Mouse (Mus musculus): ENCODE data around the gene Lhx2.

Gene Lhx2

DNA sequence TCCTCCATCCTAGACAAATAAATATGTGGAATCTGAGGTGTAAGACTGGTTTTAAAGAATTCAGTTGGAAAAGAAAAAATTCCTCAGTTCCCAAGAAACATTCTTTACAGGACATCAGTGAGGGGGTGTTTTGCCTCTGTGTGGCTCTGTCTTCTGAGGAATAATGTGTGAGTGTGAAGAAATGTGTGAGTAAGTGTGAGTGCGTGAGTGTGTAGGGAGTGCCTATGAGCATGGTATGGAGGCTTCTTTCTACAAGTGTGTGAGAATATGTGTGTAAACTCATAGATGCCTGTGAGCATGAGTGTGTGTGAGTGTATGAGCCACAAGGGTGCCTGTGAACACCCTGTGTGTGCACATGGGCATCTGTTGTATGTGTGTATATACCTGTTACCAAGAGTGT is 63.5 kb downstream of the Lhx2 start:
- no peak for DNase-seq (ENCODE audit: low read depth, low spot score)
- Histone ChIP-seq H3K36me3 (ENCODE audit: control insufficient read depth, insufficient read depth, low read length, poor library complexity, severe bottlenecking) (no peaks in the 10 kb centered on the region), H3K27me3 (ENCODE audit: control insufficient read depth, insufficient read depth, low read length, poor library complexity, severe bottlenecking) (no peaks in the 10 kb centered on the region)

DNA sequence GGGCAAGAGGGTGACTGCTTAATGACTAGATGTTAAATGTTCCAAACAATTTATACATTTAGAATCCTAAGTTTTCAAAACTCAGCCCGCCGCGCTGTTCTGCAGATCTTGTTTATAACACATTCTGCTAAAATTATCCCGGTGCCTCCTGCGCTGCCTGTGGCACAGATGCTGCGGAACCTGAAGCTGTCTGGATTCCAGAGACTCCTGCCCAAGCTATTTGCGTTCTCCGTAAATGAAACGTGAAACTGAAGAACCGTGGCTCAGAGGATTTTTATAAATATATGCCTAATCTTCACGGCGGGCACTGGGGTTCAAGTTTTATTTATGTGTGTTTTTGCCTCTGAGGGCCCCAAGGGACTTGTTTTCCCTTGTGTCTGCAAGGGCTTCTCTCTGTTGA is 64.2 kb downstream of the Lhx2 start:
- H3K36me3 ChIP-seq (ENCODE audit: control insufficient read depth, insufficient read depth, low read length, poor library complexity, severe bottlenecking) = no peaks in the 10 kb centered on the region
- no peak for DNase-seq (ENCODE audit: low read depth, low spot score)
- H3K27me3 ChIP-seq (ENCODE audit: control insufficient read depth, insufficient read depth, low read length, poor library complexity, severe bottlenecking) = no peaks in the 10 kb centered on the region

DNA sequence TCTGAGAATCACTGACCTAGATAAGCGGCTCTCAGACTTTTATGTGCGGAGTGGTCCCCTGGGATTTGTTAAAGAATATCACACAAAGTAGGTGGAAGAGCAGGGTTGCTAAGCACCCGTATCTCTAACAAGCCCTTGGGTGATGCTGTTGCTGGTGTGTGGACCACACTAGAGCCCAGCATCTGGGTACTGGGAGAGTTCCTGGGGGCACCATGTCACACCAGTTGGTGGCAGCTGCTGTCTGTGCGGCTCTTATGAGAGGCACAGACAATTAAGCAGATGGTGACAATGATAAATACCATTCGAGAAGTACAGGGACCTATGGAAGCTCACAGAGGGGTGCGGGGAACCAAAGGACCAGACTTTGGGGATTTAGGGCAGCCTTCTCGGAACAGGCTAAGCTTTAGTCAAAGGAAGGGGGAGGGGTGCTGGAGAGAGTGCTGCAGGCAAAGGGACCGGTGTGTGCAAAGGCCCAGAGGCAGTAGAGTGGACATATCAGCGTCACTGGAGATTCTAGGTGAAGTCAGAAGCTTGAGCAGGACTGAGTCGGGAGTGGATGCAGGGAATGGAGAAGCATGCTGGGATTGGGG is 65.0 kb downstream of the Lhx2 start:
- Histone ChIP-seq H3K27me3 (ENCODE audit: control insufficient read depth, insufficient read depth, low read length, poor library complexity, severe bottlenecking) (no peaks in the 10 kb centered on the region), H3K36me3 (ENCODE audit: control insufficient read depth, insufficient read depth, low read length, poor library complexity, severe bottlenecking) (no peaks in the 10 kb centered on the region)
- DNase-seq (ENCODE audit: low read depth, low spot score) = no peak

DNA sequence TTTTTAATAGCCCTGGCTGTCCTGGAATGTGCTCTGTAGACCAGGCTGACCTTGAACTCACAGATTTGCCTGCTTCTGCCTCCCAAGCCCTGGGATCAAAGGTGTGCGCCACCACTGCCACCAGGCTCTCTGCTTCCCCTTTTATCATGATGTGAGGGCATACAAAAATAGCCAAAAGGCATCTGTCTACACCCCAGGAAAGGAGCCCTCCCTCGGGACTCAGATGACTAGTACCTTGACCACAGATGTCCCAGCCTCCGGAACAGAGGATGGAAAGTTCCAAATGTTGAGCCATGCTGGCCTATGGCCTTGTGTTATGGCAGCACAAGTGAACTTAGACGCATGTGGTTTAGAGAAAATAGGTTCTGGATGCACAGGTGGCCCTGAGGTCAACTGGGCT is 66.3 kb downstream of the Lhx2 start:
- DNase-seq (ENCODE audit: low read depth, low spot score) = no peak
- Histone ChIP-seq H3K27me3 (ENCODE audit: control insufficient read depth, insufficient read depth, low read length, poor library complexity, severe bottlenecking) (no peaks in the 10 kb centered on the region), H3K36me3 (ENCODE audit: control insufficient read depth, insufficient read depth, low read length, poor library complexity, severe bottlenecking) (no peaks in the 10 kb centered on the region)

DNA sequence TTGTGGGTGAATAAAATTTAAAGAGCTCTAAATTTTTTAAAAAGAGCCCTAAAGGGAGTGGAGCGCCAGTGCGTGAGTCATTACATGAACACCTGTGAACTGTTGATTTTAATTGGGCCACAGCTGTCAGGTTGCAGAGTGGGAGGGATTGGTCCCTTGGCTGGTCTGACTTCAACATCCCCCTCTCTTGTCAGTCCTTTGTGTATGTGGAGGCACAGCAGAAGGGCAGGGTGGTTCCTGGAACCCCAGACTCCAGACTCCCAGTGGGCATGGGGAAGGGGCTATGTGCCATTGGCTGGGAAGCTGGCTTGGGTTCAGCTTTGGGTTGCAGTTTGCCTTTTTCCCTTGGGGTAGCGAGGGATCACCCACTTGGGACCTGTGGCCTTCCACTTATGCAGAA is 70.2 kb downstream of the Lhx2 start:
- H3K27me3 ChIP-seq (ENCODE audit: control insufficient read depth, insufficient read depth, low read length, poor library complexity, severe bottlenecking) = no peaks in the 10 kb centered on the region
- no peaks in the 10 kb centered on the region for H3K36me3 ChIP-seq (ENCODE audit: control insufficient read depth, insufficient read depth, low read length, poor library complexity, severe bottlenecking)
- DNase-seq (ENCODE audit: low read depth, low spot score) = no peak

DNA sequence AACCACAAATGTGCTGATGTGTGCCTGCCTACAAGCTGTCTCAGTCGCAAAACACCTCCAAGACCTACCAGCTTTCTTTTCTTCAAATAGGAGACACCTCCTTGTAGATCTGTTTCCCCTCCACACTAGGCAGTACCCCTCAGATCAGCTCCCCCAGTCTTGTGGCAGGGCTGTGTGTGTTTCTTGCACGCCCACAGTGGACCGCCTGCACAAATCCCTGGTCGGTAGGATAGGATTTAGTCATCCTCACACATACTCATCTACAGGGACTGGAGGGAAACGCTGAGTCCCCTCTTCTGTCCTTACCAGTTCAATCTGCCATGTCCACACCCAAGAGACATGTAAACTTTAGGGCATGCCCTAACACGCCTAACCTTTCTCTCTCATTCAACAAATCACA is 71.1 kb downstream of the Lhx2 start:
- no peak for DNase-seq (ENCODE audit: low read depth, low spot score)
- Histone ChIP-seq H3K27me3 (ENCODE audit: control insufficient read depth, insufficient read depth, low read length, poor library complexity, severe bottlenecking) (no peaks in the 10 kb centered on the region), H3K36me3 (ENCODE audit: control insufficient read depth, insufficient read depth, low read length, poor library complexity, severe bottlenecking) (no peaks in the 10 kb centered on the region)

DNA sequence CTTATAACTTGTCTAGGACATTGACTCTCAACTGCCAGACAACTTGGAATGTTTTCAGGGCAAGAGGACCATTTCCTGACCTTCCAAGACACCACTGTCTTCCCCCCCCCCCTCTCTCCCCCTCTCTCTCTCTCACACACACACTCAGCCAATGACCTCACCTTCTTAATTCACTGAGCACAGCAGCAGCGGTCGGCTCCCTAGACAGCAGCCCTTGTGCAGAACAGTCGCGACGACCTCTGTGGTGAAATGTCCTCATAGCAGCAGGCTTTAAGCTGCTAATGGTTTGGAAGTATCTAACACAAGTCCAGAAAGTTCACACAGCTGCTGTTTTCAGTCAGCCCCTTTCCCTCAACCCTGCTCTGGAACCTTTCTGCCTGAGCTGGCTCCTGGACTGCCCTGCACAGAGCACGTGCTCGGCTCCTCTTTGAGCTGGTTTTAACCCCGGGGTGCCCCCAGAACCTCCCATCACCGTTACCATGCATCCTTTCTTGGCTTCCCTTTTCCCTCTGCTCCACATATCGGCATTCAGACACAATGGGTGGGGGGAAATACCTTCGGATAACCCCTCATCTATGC is 73.6 kb downstream of the Lhx2 start:
- no peaks in the 10 kb centered on the region for H3K27me3 ChIP-seq (ENCODE audit: control insufficient read depth, insufficient read depth, low read length, poor library complexity, severe bottlenecking)
- H3K36me3 ChIP-seq (ENCODE audit: control insufficient read depth, insufficient read depth, low read length, poor library complexity, severe bottlenecking) = no peaks in the 10 kb centered on the region
- DNase-seq (ENCODE audit: low read depth, low spot score) = no peak

DNA sequence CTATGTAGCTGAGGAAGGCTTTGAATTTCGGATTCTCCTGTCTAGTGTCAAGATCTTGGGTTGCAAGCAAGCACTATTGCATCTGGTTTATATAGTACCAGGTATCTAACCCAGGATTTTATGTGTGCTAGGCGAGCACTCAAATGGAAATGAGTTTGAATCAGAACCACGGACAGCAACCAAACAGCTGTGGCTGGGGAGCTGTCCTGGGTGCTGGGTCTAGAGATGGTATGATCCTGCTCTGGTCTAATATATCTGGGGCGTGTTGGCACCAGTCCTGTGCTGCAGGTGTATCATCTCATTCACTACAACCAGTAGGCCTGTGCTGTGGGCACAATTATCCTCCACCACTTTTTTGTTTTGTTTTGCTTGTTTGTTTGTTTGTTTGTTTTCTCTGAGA is 78.9 kb downstream of the Lhx2 start:
- no peaks in the 10 kb centered on the region for H3K27me3 ChIP-seq (ENCODE audit: control insufficient read depth, insufficient read depth, low read length, poor library complexity, severe bottlenecking)
- no peaks in the 10 kb centered on the region for H3K36me3 ChIP-seq (ENCODE audit: control insufficient read depth, insufficient read depth, low read length, poor library complexity, severe bottlenecking)
- peak; percentile 40 for DNase-seq (ENCODE audit: low read depth, low spot score)
